Mouse (Mus musculus) bone marrow, adult 2 months (tissue): Measurements from ENCODE around the gene Ndufa5.

ENCODE experiments used
- CTCF ChIP-seq: fragments of 200-500 bp; IDR thresholded peaks from 2 replicates; pipeline ENCODE4 v1.5.1; 2011; ENCODE audit warnings: low read length, control low read depth; ENCODE audit not compliant: control insufficient read depth, insufficient read depth
- POLR2A ChIP-seq: fragments of 200-500 bp; IDR thresholded peaks from 2 replicates; pipeline ENCODE4 v1.6.1; 2011; ENCODE audit warnings: low read depth, mild to moderate bottlenecking, control low read depth, low read length, borderline replicate concordance; ENCODE audit not compliant: control insufficient read depth

DNA sequence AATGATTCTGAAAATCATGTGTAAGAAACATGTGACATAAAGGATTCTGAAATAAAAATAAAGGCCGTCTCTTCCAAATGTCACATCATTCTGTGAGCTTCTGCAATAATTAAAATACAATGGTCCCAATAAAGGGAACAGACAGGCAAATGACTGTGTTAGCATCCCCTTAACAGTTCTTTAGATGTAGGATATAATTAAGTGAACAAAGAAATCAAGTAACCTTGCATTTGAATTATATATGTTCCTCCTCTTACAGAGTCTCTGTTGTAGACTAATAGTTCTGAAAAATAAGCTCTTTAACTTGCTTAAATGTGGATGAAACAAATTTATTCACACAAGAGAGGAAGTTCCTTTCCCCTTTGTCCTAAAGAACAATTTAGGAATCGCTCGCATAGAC is 10.6 kb upstream of the Ndufa5 start:
- TF ChIP-seq CTCF (no peak), POLR2A (no peak)
